In genomic region chr1:86955801-86956200, GRCm38 (mm10) we compare ENCODE assay signal across 19 mouse cellular contexts.
"Had no signal": no experiment of that assay in that cellular context is flagged by ENCODE, and none has a peak within 500 bp of the region (broad histone marks: within the 10 kb centered on the region; RNA-seq: fewer than 3 reads in every experiment).

No protein-coding gene starts in this region.

- H3K4me3 ChIP-seq: layer of hippocampus, adult 2 months; limb, embryonic 10.5 days; limb, embryonic 13.5 days; liver, embryonic 12.5 days; liver, embryonic 15.5 days; lung, embryonic 15.5 days; midbrain, embryonic 10.5 days had no signal

- H3K36me3 ChIP-seq: liver, embryonic 15.5 days; lung, embryonic 15.5 days had no signal

- H3K4me1 ChIP-seq: limb, embryonic 13.5 days; liver, embryonic 12.5 days; liver, embryonic 15.5 days; lung, embryonic 15.5 days; midbrain, embryonic 10.5 days had no signal

- H3K9me3 ChIP-seq: limb, embryonic 10.5 days; limb, embryonic 13.5 days; liver, embryonic 12.5 days; liver, embryonic 15.5 days; lung, embryonic 15.5 days; megakaryocyte, embryonic 14.5 days; midbrain, embryonic 10.5 days had no signal

- H3K27ac ChIP-seq: kidney, postnatal 0 days; layer of hippocampus, adult 2 months; limb, embryonic 10.5 days; limb, embryonic 13.5 days; liver, embryonic 12.5 days; liver, embryonic 15.5 days; lung, embryonic 15.5 days; midbrain, embryonic 10.5 days; stomach, postnatal 0 days had no signal

- H3K9ac ChIP-seq: limb, embryonic 13.5 days; liver, embryonic 12.5 days; liver, embryonic 15.5 days; lung, embryonic 15.5 days had no signal

- DNase-seq: kidney, postnatal 25 days; layer of hippocampus, adult 9-11 months; liver; lung, adult 18-20 months; lung, postnatal 10 days; lung, postnatal 36 days; midbrain, embryonic 14.5 days; thymus, adult 2 months; thymus, postnatal 25 days had no signal

- H3K4me2 ChIP-seq: limb, embryonic 13.5 days; liver, embryonic 12.5 days; liver, embryonic 15.5 days; lung, embryonic 15.5 days had no signal

- H3K27me3 ChIP-seq: limb, embryonic 13.5 days; liver, embryonic 12.5 days; liver, embryonic 15.5 days; lung, embryonic 15.5 days; megakaryocyte, embryonic 14.5 days had no signal

- ATAC-seq: liver, embryonic 12.5 days had no signal
